Mouse (Mus musculus) forebrain, embryonic 10.5 days (tissue): ENCODE data around the gene Gm45233. TPM values are rescaled to one million over a fixed set of nuclear protein-coding genes. Genes with fewer than 3 reads are reported as not detected.
A peak's percentile ranks its signal among the peaks of the same experiment; 100 is the strongest.

ENCODE experiments used
- DNase-seq: peaks from one replicate; pipeline ENCODE4 v3.0.0-alpha.2; 2017; ENCODE audit warnings: low spot score; ENCODE audit errors: extremely low spot score
- H3K27ac ChIP-seq: fragments of 300-500 bp; sonication (generic); 2 replicates; pipeline ENCODE4 v1.5.1; 2016; ENCODE audit warnings: mild to moderate bottlenecking
- H3K27me3 ChIP-seq: fragments of 300-500 bp; sonication (generic); 2 replicates; pipeline ENCODE4 v1.6.1; 2016; ENCODE audit warnings: mild to moderate bottlenecking; ENCODE audit not compliant: poor library complexity, severe bottlenecking
- H3K36me3 ChIP-seq: fragments of 300-500 bp; sonication (generic); replicated peaks from 2 replicates; pipeline ENCODE4 v1.6.1; 2016; ENCODE audit warnings: mild to moderate bottlenecking, moderate library complexity
- H3K4me1 ChIP-seq: fragments of 300-500 bp; sonication (generic); 2 replicates; pipeline ENCODE4 v1.6.1; 2016
- H3K4me3 ChIP-seq: fragments of 300-500 bp; sonication (generic); 2 replicates; pipeline ENCODE4 v1.5.1; 2016; ENCODE audit warnings: mild to moderate bottlenecking, moderate library complexity
- H3K9me3 ChIP-seq: fragments of 300-500 bp; sonication (generic); 2 replicates; pipeline ENCODE4 v1.6.1; 2016; ENCODE audit warnings: mild to moderate bottlenecking, moderate library complexity
- WGBS: fragments of 180-500 bp; shearing (Covaris S2); methylation state at CpG from one replicate; pipeline ENCODE4 v1.1.7; 2016; 5-methylcytosine and 5-hydroxymethylcytosine counted together
- microRNA-seq: library from miRNA; unstranded; fragments of <30 nt; microRNA quantifications from one replicate; pipeline ENCODE4, GENCODE M21; 2017
- polyA plus RNA-seq: library from polyadenylated mRNA; unstranded; fragments of >200 nt; fragmentation: Nextera tagmentation; extraction: Ambion mirVana; gene quantifications from 2 replicates; pipeline ENCODE4 v1.2.1, GENCODE M21; 2016

Gm45233 gene
- polyA plus RNA-seq, 1 experiment from 2014 or later: 0.50 TPM

GRCm38 (mm10) chr7:43483236-43483635 is 39.3 kb downstream of the Gm45233 start:
- no peak for DNase-seq
- Histone ChIP-seq H3K27ac (no peak overlapping the region), H3K4me3 (no peak overlapping the region), H3K9me3 (no peaks in the 10 kb centered on the region), H3K27me3 (peaks cover 13% of the 10 kb centered on the region), H3K4me1 (peaks cover 15% of the 10 kb centered on the region), H3K36me3 (no peaks in the 10 kb centered on the region)
- WGBS: 16% methylated on average over 10 of the region's 10 CpGs

- Histone ChIP-seq H3K36me3 (no peaks in the 10 kb centered on the region), H3K27ac (no peak overlapping the region), H3K27me3 (peaks cover 23% of the 10 kb centered on the region), H3K4me3 (peak overlapping the region; percentile 79; the same call in 1 of the 2 replicates), H3K9me3 (no peaks in the 10 kb centered on the region), H3K4me1 (peaks cover 25% of the 10 kb centered on the region)
- 42% methylated on average over 5 of the region's 5 CpGs for WGBS
- no peak for DNase-seq
These were observed 44.7 kb downstream of the Gm45233 start for GRCm38 (mm10) chr7:43488646-43489045.

- WGBS: 2% methylated on average over 26 of the region's 41 CpGs
These were observed 45.8 kb downstream of the Gm45233 start, which contains the start of gene Iglon5 for GRCm38 (mm10) chr7:43489631-43490125. Gene Iglon5 (minus strand): TSS chr7:43490075.

GRCm38 (mm10) chr7:43490182-43490584 is 46.3 kb downstream of the Gm45233 start:
- DNase-seq: peak; percentile 82
- peaks cover 25% of the 10 kb centered on the region for H3K4me1 ChIP-seq
- H3K27me3 ChIP-seq: peaks cover 32% of the 10 kb centered on the region
- peak overlapping the region; percentile 79 for H3K4me3 ChIP-seq
- under 1% methylated on average over 7 of the region's 13 CpGs for WGBS
- H3K36me3 ChIP-seq: no peaks in the 10 kb centered on the region
- no peaks in the 10 kb centered on the region for H3K9me3 ChIP-seq
- peak overlapping the region; percentile 92 for H3K27ac ChIP-seq

More at GRCm38 (mm10) chr7:43489631-43490125, 45.8 kb downstream of the Gm45233 start, which contains the start of gene Iglon5:
- Histone ChIP-seq H3K27ac (peak within 1 kb of the TSS; percentile 92), H3K4me3 (peak within 1 kb of the TSS; percentile 79), H3K4me1 (peaks cover 25% of the 10 kb centered on the region), H3K27me3 (peaks cover 27% of the 10 kb centered on the region), H3K9me3 (no peaks in the 10 kb centered on the region), H3K36me3 (no peaks in the 10 kb centered on the region)
- DNase-seq: peak; percentile 29

- 75% methylated on average over 9 of the region's 9 CpGs for WGBS
- Histone ChIP-seq H3K4me3 (peak overlapping the region; percentile 79; the same call in 1 of the 2 replicates), H3K36me3 (no peaks in the 10 kb centered on the region), H3K27me3 (peaks cover 37% of the 10 kb centered on the region), H3K27ac (peak overlapping the region; percentile 92; the same call in 1 of the 2 replicates), H3K9me3 (no peaks in the 10 kb centered on the region), H3K4me1 (peaks cover 27% of the 10 kb centered on the region)
- no peak for DNase-seq
These were observed 46.9 kb downstream of the Gm45233 start for GRCm38 (mm10) chr7:43490861-43491260.

GRCm38 (mm10) chr7:43495343-43496021 is 51.6 kb downstream of the Gm45233 start:
- WGBS: 10% methylated on average over 21 of the region's 21 CpGs
- H3K27me3 ChIP-seq: peaks cover 21% of the 10 kb centered on the region
- no peaks in the 10 kb centered on the region for H3K36me3 ChIP-seq
- peaks cover 11% of the 10 kb centered on the region; the same call in 1 of the 2 replicates for H3K9me3 ChIP-seq
- H3K4me1 ChIP-seq: peaks cover 6% of the 10 kb centered on the region; the same call in 1 of the 2 replicates
- DNase-seq: peak; percentile 57
- H3K4me3 ChIP-seq: peak overlapping the region; percentile 18; the same call in 1 of the 2 replicates
- no peak overlapping the region for H3K27ac ChIP-seq

GRCm38 (mm10) chr7:43511707-43512478 is 68.0 kb downstream of the Gm45233 start:
- 60% methylated on average over 4 of the region's 4 CpGs for WGBS
- Histone ChIP-seq H3K4me1 (no peaks in the 10 kb centered on the region), H3K27me3 (no peaks in the 10 kb centered on the region), H3K9me3 (no peaks in the 10 kb centered on the region), H3K4me3 (no peak overlapping the region), H3K27ac (no peak overlapping the region), H3K36me3 (no peaks in the 10 kb centered on the region)
- no peak for DNase-seq

GRCm38 (mm10) chr7:43512519-43512918 is 68.6 kb downstream of the Gm45233 start:
- H3K36me3 ChIP-seq: no peaks in the 10 kb centered on the region
- H3K4me1 ChIP-seq: no peaks in the 10 kb centered on the region
- DNase-seq: no peak
- 86% methylated on average over 4 of the region's 4 CpGs for WGBS
- no peaks in the 10 kb centered on the region for H3K27me3 ChIP-seq
- no peaks in the 10 kb centered on the region for H3K9me3 ChIP-seq
- H3K4me3 ChIP-seq: no peak overlapping the region
- H3K27ac ChIP-seq: no peak overlapping the region

Small RNA genes within 50 kb of the gene (microRNA-seq; reads per million reads assigned to microRNA genes)
- not detected for gene Mir7051

Other genes starting within 250 kb of the Gm45233 start
- 11.3 TPM in 2 replicates for gene Zfp715, start 130.8 kb upstream of the Gm45233 start, polyA plus RNA-seq
- 0.15 and 0.25 TPM in 2 replicates for gene Siglecf, start 92.8 kb upstream of the Gm45233 start, polyA plus RNA-seq
- 0.15 TPM in 1 of 2 replicates, not detected in the other for gene Siglecg, start 35.9 kb upstream of the Gm45233 start, polyA plus RNA-seq
- not detected in 2 replicates for gene Lim2, start 16.5 kb upstream of the Gm45233 start, polyA plus RNA-seq
- not detected in 2 replicates for gene Nkg7, start 7.1 kb upstream of the Gm45233 start, polyA plus RNA-seq
- gene Cldnd2, start 3.3 kb upstream of the Gm45233 start, polyA plus RNA-seq: not detected in 2 replicates
- 249 TPM in 2 replicates for gene Etfb, start within 50 bp of the Gm45233 start, polyA plus RNA-seq
- gene Vsig10l, start 19.0 kb downstream of the Gm45233 start, polyA plus RNA-seq: 2.1 and 2.7 TPM in 2 replicates
- 0.80 and 1.1 TPM in 2 replicates for gene Iglon5, start 45.9 kb downstream of the Gm45233 start, polyA plus RNA-seq
- not detected in 2 replicates for gene 4931406B18Rik, start 61.8 kb downstream of the Gm45233 start, polyA plus RNA-seq
- 0.70 and 0.86 TPM in 2 replicates for gene Cd33, start 100.3 kb downstream of the Gm45233 start, polyA plus RNA-seq
- 4.8 and 5.1 TPM in 2 replicates for gene Zfp658, start 118.1 kb downstream of the Gm45233 start, polyA plus RNA-seq
- 14.6 and 15.3 TPM in 2 replicates for gene Zfp719, start 135.5 kb downstream of the Gm45233 start, polyA plus RNA-seq
- 1.5 and 2.3 TPM in 2 replicates for gene Zfp819, start 163.0 kb downstream of the Gm45233 start, polyA plus RNA-seq
- not detected in 2 replicates for gene Ceacam18, start 190.6 kb downstream of the Gm45233 start, polyA plus RNA-seq
- gene Siglece, start 216.0 kb downstream of the Gm45233 start, polyA plus RNA-seq: 0.21 and 0.22 TPM in 2 replicates
- 15.7 and 18.4 TPM in 2 replicates for gene Ctu1, start 227.9 kb downstream of the Gm45233 start, polyA plus RNA-seq
- not detected in 2 replicates for gene Klk14, start 246.3 kb downstream of the Gm45233 start, polyA plus RNA-seq